Mouse (Mus musculus): ENCODE measurements at regions not wholly inside any gene's neighbourhood (a gene's known extent, or its start where the extent isn't known, plus 50 kb on each side); places are given as distances from the start of the nearest gene placed in this dataset.
"Not testable (repeated sequence)": the region's sequence is repeated elsewhere in the genome, so short reads cannot be mapped to it uniquely, and the experiment has no call there.

- not testable (repeated sequence) for TF ChIP-seq POLR2A (IDR thresholded peaks at IDR 0.05; ENCODE audit: low read depth, low read length); CTCF (IDR thresholded peaks at IDR 0.05; ENCODE audit: extremely low read depth, insufficient read depth, insufficient read length, insufficient replicate concordance)
These were observed 632.9 kb downstream of the Cypt12 start for GRCm38 (mm10) chr3:18580911-18581626.

Measured in spleen, adult 2 months (tissue).